Mouse (Mus musculus) ovary, adult 2 months (tissue): Measurements from ENCODE around the gene Lmf2. TPM values are rescaled to one million over a fixed set of nuclear protein-coding genes. Genes with fewer than 3 reads are reported as not detected.

Source experiments
- polyA plus RNA-seq: library from polyadenylated mRNA; depleted of rRNA; stranded (reverse); fragments of >200 nt; gene quantifications from 2 replicates; pipeline ENCODE4 v1.2.3, GENCODE M21; 2012; rRNA removed

Gene Lmf2
- 61.3 and 76.7 TPM in 2 replicates for polyA plus RNA-seq

DNA sequence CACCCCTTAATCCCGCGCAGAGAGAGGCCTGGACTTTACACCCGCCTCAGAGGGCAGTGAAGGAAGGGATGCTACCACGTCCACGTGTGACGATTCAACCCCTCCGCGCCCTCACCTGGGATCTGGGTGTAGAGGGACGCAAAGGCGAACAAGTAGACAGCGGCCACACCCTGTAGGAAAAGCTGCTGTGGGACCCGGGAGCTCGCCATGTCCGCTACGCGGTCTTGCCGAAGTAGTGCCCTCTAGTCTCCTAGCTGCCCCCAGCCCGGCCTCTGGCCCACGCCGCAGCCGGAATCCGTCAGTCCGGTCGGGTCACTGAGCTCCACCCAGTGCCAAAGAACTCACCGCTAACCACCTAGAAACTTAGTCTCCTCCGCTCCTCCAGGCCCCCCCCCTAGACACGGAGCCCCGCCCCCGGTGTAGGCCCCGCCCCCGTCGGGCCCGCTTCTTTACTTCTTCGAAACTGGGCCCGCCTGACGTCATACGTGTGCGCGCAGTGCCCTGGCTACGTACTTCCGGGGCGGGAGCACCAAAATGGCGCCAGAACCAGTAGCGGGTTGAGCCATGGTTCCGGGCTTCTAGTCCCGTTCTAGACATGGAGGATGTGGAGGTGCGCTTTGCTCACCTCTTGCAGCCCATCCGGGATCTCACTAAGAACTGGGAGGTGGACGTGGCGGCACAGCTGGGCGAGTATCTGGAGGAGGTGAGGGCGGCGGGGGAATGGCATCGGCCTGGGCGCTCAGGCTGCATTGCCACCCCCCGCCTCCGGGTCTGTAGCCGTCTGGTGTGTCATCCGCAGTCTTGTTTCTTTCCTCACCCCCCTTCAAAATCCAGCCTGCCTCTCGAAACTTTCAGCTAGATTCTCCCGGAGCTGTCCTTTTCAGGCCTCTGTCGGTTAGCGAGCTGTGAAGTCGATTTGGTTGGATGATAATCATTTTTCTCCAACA lies at the start of gene Lmf2, which contains the start of gene Ncaph2:
TSS of gene Lmf2 (minus strand) at position 419 of the 947 bp plus-strand sequence.
TSS of gene Ncaph2 (plus strand) at position 479 of the 947 bp plus-strand sequence.

DNA sequence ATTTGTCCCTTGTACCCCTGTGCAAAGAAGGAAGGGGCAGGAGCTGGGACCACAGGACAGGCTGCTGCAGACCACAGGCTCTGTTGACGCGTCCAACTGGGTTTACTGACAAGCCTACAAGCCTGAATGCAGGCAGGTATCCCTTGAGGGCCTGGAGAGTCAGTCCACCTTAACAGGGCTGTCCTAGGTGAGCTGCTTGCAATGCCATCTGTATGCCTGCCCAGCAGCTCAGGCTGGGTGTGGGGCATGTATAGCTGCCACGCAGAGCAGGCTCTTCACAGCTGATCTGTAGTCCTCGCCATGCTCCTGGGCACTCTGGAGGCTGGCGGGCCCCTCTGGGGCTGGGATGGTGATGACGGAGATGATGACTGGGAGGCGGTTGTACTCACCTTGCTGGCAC lies 29.2 kb upstream of the Lmf2 start, which contains the start of gene Klhdc7b:
TSS of gene Klhdc7b (plus strand) at position 301 of the 400 bp plus-strand sequence.

DNA sequence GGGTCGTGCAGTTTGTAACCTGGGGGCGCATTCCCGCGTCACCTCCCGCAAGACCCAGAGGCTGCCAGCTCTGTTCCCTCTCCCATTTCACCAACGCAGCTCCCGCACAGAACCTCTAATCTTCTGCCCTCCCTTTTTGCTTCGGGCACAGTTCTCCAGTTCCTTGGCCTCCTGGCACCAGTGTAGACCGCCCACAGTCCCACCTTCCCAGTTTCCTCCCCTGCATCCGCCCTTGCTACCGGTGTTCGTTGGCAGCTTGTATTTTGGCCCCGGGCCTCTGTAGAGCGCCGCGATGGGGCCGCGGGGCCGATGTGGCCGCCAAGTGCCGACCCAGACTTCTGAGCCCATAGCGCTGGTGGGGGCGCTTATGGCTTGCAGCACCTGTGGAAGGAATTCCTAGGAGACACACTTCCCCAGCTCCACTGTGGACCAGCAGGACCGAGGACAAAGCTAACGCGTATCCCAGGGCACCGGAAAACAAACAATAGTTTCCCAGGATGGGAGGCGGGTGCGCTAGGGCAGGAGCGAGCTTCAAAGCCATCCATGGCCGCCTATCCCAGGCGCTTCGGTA lies 23.5 kb upstream of the Lmf2 start, which contains the start of gene Odf3b:
TSS of gene Odf3b (minus strand) at position 452 of the 571 bp plus-strand sequence.

DNA sequence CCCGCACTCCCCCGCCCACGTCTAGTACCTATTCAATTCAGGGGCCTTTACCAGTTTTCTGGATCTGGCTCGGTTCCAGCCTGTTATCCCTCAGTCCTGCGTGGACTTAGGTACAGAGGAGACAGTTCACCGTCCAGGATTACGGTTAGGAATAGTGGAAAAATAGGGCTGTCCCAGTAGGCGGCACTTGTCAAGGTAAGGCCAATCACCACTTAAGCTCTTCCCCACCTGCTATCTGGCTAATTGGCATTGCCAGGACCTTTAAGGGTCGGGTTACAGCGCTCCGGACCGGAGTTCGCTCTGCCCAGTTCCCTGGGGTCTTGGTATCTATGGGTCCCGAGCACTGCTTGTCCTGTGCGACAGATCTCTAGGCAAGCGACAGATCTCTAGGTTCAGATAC lies 21.5 kb upstream of the Lmf2 start, which contains the start of gene Tymp:
TSS of gene Tymp (minus strand) at position 83 of the 400 bp plus-strand sequence.

DNA sequence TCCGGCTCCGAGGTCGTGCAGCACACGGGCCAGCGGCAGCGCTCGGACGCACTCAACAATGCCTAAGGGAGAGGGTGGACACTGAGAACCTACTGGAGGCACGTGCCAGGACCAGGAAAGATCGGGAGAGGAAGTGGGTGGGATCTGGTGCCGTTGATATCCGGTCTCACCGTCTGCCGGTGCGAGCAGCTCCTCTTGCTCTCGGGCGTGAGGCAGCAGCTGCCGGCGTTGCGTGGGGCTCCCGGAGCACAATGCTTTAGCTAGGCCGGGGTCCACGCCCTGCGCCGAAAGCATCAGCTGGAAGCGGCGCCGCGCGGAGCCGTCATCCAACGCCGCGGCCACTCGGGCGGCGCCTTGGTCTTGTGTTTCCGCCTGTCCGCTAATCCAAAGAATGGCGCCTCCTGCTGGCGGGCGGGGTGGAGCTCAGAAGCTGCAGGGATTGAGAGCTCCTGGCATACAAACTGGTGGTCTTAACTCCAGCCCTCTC lies 18.3 kb upstream of the Lmf2 start, which contains the start of gene Sco2:
TSS of gene Sco2 (minus strand) at position 85 of the 487 bp plus-strand sequence.

DNA sequence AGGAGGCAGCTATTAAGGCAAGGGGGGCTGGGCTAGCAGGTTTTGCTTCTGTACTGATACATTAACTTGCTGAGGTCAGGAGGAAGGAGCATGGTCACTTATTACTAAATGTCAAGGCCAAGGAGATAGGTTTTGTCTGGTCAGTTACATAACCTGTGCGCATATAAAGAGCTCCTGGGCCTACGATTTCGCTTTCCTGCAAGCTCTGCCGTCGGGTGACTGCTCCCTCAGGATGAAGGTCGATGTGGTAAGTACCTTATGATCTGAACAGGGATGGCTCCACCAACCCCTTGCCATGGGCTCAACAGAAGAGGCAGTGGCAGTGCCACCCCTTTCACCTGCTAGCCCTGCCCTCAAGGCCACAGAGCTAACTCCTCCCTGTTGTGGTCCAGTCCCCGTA lies 21.2 kb downstream of the Lmf2 start, which contains the start of gene Miox:
TSS of gene Miox (plus strand) at position 128 of the 400 bp plus-strand sequence.

DNA sequence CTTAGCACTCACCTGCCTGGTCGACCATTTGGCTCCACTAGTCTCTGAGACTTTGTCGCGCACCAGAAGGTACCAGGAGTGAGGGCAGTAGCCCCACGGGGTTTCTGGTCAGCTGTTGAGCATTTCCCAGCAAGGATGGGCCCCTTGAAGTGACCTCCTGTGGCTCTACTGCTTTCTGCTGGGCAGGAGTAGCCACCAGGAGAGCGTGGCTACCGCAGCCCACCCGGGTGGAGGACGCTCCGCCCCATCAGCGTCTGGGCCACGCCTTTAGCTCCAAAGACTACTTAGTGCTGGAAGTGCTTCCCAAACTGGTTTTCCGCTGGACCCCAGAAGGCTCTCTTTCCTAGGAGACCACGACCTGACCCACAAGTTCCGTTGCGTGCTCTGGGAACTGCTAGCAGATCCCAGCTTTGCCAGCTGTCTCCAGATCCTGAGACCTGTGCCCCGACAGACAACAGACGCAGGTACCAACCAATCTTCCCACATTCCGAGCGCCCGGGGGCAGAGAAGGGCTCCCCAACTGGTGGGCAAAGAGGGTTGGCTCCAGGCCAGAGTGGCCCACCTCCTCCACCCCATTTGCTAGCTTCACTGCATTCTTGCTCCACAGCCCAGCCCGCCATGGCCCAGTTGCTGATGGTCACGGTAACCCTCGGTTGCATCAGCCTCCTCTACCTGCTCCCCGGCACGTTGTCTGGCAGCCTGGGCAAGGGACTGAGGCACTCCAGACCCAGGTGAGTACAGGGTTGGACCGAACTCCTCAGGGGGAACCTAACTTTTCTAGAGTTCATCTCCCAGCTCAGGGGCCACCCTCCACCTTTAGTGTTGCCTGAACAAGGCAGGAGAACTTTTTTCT lies 32.6 kb downstream of the Lmf2 start, which contains the start of gene Adm2:
TSS of gene Adm2 (plus strand) at position 51 of the 853 bp plus-strand sequence.

DNA sequence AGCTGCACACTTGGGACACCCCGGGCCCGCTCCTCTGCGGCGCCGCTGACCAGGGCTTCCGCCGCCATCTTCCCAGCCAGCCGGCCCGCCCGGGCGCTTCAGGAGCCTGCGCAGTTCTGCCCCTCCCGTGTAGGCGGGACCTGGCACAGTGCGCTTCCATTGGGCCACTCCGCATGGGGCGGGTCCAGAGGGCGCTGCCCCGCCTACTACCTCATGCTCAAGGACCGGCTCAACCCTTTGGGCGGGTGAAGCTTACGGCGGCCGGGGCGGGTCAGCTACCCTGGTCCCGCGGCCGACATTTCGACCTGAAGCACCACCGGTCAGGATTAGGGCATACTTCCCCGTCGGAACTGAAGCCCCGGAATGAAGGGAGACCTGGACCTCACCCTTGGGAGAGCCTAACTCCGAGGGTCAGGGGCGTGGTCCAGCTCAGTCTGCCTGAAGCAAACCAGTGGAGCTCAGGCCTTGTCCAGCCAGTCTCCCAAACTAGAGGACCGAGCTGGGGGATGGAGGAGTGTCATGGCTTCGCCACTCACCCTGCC lies 40.2 kb downstream of the Lmf2 start, which contains the start of gene Sbf1:
TSS of gene Sbf1 (minus strand) at position 122 of the 542 bp plus-strand sequence.

Other genes with a start within 250 kb of the Lmf2 start
- 37.1 and 42.9 TPM in 2 replicates for gene Tubgcp6, start 232.5 kb downstream of the Lmf2 start, polyA plus RNA-seq
- 42.8 and 50.8 TPM in 2 replicates for gene Hdac10, start 227.0 kb downstream of the Lmf2 start, polyA plus RNA-seq
- 6.4 and 7.5 TPM in 2 replicates for gene Mapk12, start 215.0 kb downstream of the Lmf2 start, polyA plus RNA-seq
- gene Mapk11, start 206.0 kb downstream of the Lmf2 start, polyA plus RNA-seq, result 7.5 and 9.2 TPM in 2 replicates
- gene Plxnb2, start 174.9 kb downstream of the Lmf2 start, polyA plus RNA-seq, result 252 and 286 TPM in 2 replicates
- gene Dennd6b, start 159.2 kb downstream of the Lmf2 start, polyA plus RNA-seq, result 28.0 and 31.9 TPM in 2 replicates
- gene Ppp6r2, start 144.1 kb downstream of the Lmf2 start, polyA plus RNA-seq, result 197 and 489 TPM in 2 replicates
- gene Sbf1, start 40.3 kb downstream of the Lmf2 start, polyA plus RNA-seq, result 256 and 291 TPM in 2 replicates
- 10.3 and 12.0 TPM in 2 replicates for gene Adm2, start 32.9 kb downstream of the Lmf2 start, polyA plus RNA-seq
- gene Miox, start 21.3 kb downstream of the Lmf2 start, polyA plus RNA-seq, result 29.3 and 44.2 TPM in 2 replicates
- gene Ncaph2, start 60 bp upstream of the Lmf2 start, polyA plus RNA-seq, result 210 and 215 TPM in 2 replicates
- 108 and 113 TPM in 2 replicates for gene Sco2, start 18.2 kb upstream of the Lmf2 start, polyA plus RNA-seq
- 22.0 and 32.3 TPM in 2 replicates for gene Tymp, start 21.4 kb upstream of the Lmf2 start, polyA plus RNA-seq
- gene Odf3b, start 23.6 kb upstream of the Lmf2 start, polyA plus RNA-seq, result 89.5 and 107 TPM in 2 replicates
- 0.17 and 0.18 TPM in 2 replicates for gene Klhdc7b, start 29.3 kb upstream of the Lmf2 start, polyA plus RNA-seq
- not detected in 2 replicates for gene Syce3, start 54.8 kb upstream of the Lmf2 start, polyA plus RNA-seq
- gene Cpt1b, start 70.2 kb upstream of the Lmf2 start, polyA plus RNA-seq, result 1.3 and 1.9 TPM in 2 replicates
- gene C730034F03Rik, start 73.9 kb upstream of the Lmf2 start, polyA plus RNA-seq, result 0.79 and 0.86 TPM in 2 replicates
- 1.8 and 3.8 TPM in 2 replicates for gene Gm44502, start 74.0 kb upstream of the Lmf2 start, polyA plus RNA-seq
- gene Chkb, start 74.2 kb upstream of the Lmf2 start, polyA plus RNA-seq, result 40.5 and 57.3 TPM in 2 replicates
- gene Mapk8ip2, start 98.3 kb upstream of the Lmf2 start, polyA plus RNA-seq, result 0.33 and 0.51 TPM in 2 replicates
- gene Arsa, start 121.8 kb upstream of the Lmf2 start, polyA plus RNA-seq, result 38.4 and 43.7 TPM in 2 replicates
- 29.6 and 30.5 TPM in 2 replicates for gene Shank3, start 144.0 kb upstream of the Lmf2 start, polyA plus RNA-seq
- gene Acr, start 212.7 kb upstream of the Lmf2 start, polyA plus RNA-seq, result 1.2 and 1.8 TPM in 2 replicates
- 25.7 and 33.3 TPM in 2 replicates for gene Rabl2, start 236.3 kb upstream of the Lmf2 start, polyA plus RNA-seq